Mouse (Mus musculus) Patski (cell line): ENCODE measurements around the gene Peli2. TPM values are rescaled to one million over a fixed set of nuclear protein-coding genes. Genes with fewer than 3 reads are reported as not detected.
"Not testable (repeated sequence)": the region's sequence is repeated elsewhere in the genome, so short reads cannot be mapped to it uniquely, and the experiment has no call there.

ENCODE experiments used
- ATAC-seq: fragments of 100-300 bp; one replicate; pipeline ENCODE4 v1.8.0; 2021
- CTCF ChIA-PET: fragments of 350-600 bp; sonication (Branson Sonifier 250); formaldehyde crosslinking; loops from one replicate; lab custom pipeline; 2022; ENCODE audit warnings: inconsistent platforms; lab: Charles Lee
- POLR2A ChIA-PET: fragments of 350-600 bp; sonication (Branson Sonifier 250); formaldehyde crosslinking; loops from one replicate; lab custom pipeline; 2022; ENCODE audit warnings: antibody characterized with exemption, inconsistent platforms; lab: Charles Lee
- DNase-seq: peaks from one replicate; pipeline ENCODE4 v3.0.0-alpha.2; 2011; ENCODE audit warnings: low read depth, low spot score
- H3K27me3 ChIP-seq: fragments of 371-371 bp; one replicate; pipeline ENCODE4 v1.5.1; 2021
- CTCF ChIP-seq: fragments of 100-300 bp; IDR thresholded peaks from one replicate; pipeline ENCODE4 v1.5.1; 2021
- in situ Hi-C: fragments of 300-500 bp; cut with MboI; formaldehyde crosslinking; loops from 3 replicates; pipeline ENCODE4 v1.11.1; 2018; ENCODE audit warnings: low pct_unique_long_range_greater_than_20kb, mixed read lengths
- polyA plus RNA-seq: library from polyadenylated mRNA; unstranded; gene quantifications from one replicate; pipeline ENCODE4 v1.2.3, GENCODE M21; 2021

Gene Peli2
- 5.4 TPM for polyA plus RNA-seq

GRCm38 (mm10) chr14:48120752-48121528 lies at the start of gene Peli2:
Gene Peli2, plus strand, starts transcription at chr14:48120823.
- in situ Hi-C loops: no loop called here
- TF ChIP-seq CTCF: no peak
- H3K27me3 ChIP-seq: peaks cover 23% of the 10 kb centered on the region
- DNase-seq: no peak
- CTCF ChIA-PET: interaction anchor here (1.2 kb wide), 1 partner anchor 36 kb away, joined by 5 read pairs; no protein-coding TSS in a partner anchor
- peak; percentile 82 for ATAC-seq
- POLR2A ChIA-PET: interaction anchor here (0.6 kb wide), 1 partner anchor 43 kb away, joined by 4 read pairs; no protein-coding TSS in a partner anchor

- ATAC-seq (no peak), DNase-seq (no peak)
- H3K27me3 ChIP-seq: peaks cover 33% of the 10 kb centered on the region
- ChIA-PET POLR2A (no interaction called here), CTCF (no interaction called here)
- in situ Hi-C loops: no loop called here
- no peak for TF ChIP-seq CTCF
Observed at GRCm38 (mm10) chr14:48072104-48072503, 48.5 kb upstream of the Peli2 start.

GRCm38 (mm10) chr14:48073247-48074161 lies 47.1 kb upstream of the Peli2 start:
- ATAC-seq (no peak), DNase-seq (no peak)

GRCm38 (mm10) chr14:48079574-48079973 lies 41.0 kb upstream of the Peli2 start:
- CTCF ChIA-PET, POLR2A ChIA-PET, DNase-seq, ATAC-seq, in situ Hi-C loops: not testable (repeated sequence)
- H3K27me3 ChIP-seq: peaks cover 24% of the 10 kb centered on the region

More at GRCm38 (mm10) chr14:48073247-48074161, 47.1 kb upstream of the Peli2 start:
- TF ChIP-seq CTCF: no peak
- CTCF ChIA-PET: no interaction called here
- peaks cover 33% of the 10 kb centered on the region for H3K27me3 ChIP-seq
- in situ Hi-C loops: no loop called here
- POLR2A ChIA-PET: no interaction called here

- H3K27me3 ChIP-seq: peaks cover 31% of the 10 kb centered on the region
- POLR2A ChIA-PET: interaction anchor here (1.5 kb wide), 1 partner anchor 11 kb away, joined by 5 read pairs; no protein-coding TSS in a partner anchor
- ATAC-seq (no peak), DNase-seq (peak; percentile 9)
- TF ChIP-seq CTCF: no peak
- CTCF ChIA-PET: interaction anchor here (0.9 to 1.6 kb wide), 3 partner anchors 12 to 98 kb away, joined by 3 to 6 read pairs (median 5); partner anchors contain the start of gene Peli2
- in situ Hi-C loops: no loop called here
Observed at GRCm38 (mm10) chr14:48083836-48084812, 36.5 kb upstream of the Peli2 start.

- TF ChIP-seq CTCF: no peak
- CTCF ChIA-PET: interaction anchor here (1.4 kb wide), 1 partner anchor 13 kb away, joined by 5 read pairs; no protein-coding TSS in a partner anchor
- DNase-seq (no peak), ATAC-seq (no peak)
- POLR2A ChIA-PET: no interaction called here
- H3K27me3 ChIP-seq: peaks cover 34% of the 10 kb centered on the region
- in situ Hi-C loops: no loop called here
Observed at GRCm38 (mm10) chr14:48086682-48087297, 33.8 kb upstream of the Peli2 start.

- CTCF ChIA-PET: no interaction called here
Observed at GRCm38 (mm10) chr14:48087298-48087830, 33.3 kb upstream of the Peli2 start.

GRCm38 (mm10) chr14:48090465-48090864 lies 30.2 kb upstream of the Peli2 start:
- no peak for DNase-seq
- ATAC-seq: no peak
- ChIA-PET CTCF (no interaction called here), POLR2A (interaction anchor here (0.7 kb wide), 1 partner anchor 396 kb away, joined by 3 read pairs; no protein-coding TSS in a partner anchor)
- no peak for TF ChIP-seq CTCF
- peaks cover 26% of the 10 kb centered on the region for H3K27me3 ChIP-seq
- in situ Hi-C loops: no loop called here

More at GRCm38 (mm10) chr14:48087298-48087830, 33.3 kb upstream of the Peli2 start:
- in situ Hi-C loops: no loop called here
- H3K27me3 ChIP-seq: peaks cover 32% of the 10 kb centered on the region
- ATAC-seq: no peak
- no peak for TF ChIP-seq CTCF
- no peak for DNase-seq
- POLR2A ChIA-PET: no interaction called here

- TF ChIP-seq CTCF: no peak
- DNase-seq (no peak), ATAC-seq (no peak)
- H3K27me3 ChIP-seq: peaks cover 26% of the 10 kb centered on the region
- ChIA-PET POLR2A (interaction anchor here (0.5 kb wide), 1 partner anchor 160 kb away, joined by 3 read pairs; no protein-coding TSS in a partner anchor), CTCF (no interaction called here)
- in situ Hi-C loops: no loop called here
Observed at GRCm38 (mm10) chr14:48091160-48091559, 29.5 kb upstream of the Peli2 start.
